Mouse (Mus musculus) embryonic fibroblast, embryonic 13.5 days (primary cell): Measurements from ENCODE around the gene Tedc2.

Experiments used
- CTCF ChIP-seq: IDR thresholded peaks from 2 replicates; pipeline ENCODE4 v1.5.1; 2011; ENCODE audit warnings: mild to moderate bottlenecking, control low read depth, low read length, moderate library complexity, borderline replicate concordance; ENCODE audit not compliant: insufficient read depth
- POLR2A ChIP-seq: IDR thresholded peaks from 2 replicates; pipeline ENCODE4 v1.6.1; 2011; ENCODE audit warnings: low read depth, mild to moderate bottlenecking, control low read depth, low read length, moderate library complexity

GRCm38 (mm10) chr17:24193268-24193667 lies 27.4 kb downstream of the Tedc2 start:
- TF ChIP-seq CTCF (no peak), POLR2A (no peak)
